In the genomic region with DNA sequence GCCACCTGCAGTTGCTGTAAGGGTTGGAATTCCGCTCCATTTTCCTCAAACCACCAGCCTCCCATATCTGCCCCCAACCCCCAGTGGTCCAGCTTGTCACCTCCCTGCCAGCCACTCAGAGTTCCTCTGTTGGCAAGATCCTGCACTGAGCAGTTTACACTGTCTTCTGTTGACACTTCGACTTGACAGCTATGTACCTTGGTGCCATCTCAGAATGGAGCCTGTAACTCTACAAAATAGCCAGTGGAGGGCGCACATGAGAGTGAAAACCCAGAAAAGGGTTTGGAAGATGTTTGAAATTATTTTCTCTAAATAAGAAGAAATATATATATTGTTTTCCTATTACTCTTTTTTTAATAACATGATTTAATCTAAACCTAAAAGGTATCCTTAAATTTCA, we compare ENCODE assay signal across 11 mouse cellular contexts. TPM values are rescaled to one million over a fixed set of nuclear protein-coding genes. Genes with fewer than 3 reads are reported as not detected.
A peak's percentile ranks its signal among the peaks of the same experiment; 100 is the strongest.
DNase-seq lines count a peak whose midpoint lies in the region; ATAC-seq and TF ChIP-seq lines count a peak whose summit lies in the region.
"Had no signal": no experiment of that assay in that cellular context is flagged by ENCODE, and none has a peak within 500 bp of the region (broad histone marks: within the 10 kb centered on the region; RNA-seq: fewer than 3 reads in every experiment).

No protein-coding gene starts in this region.

- DNase-seq in forebrain, postnatal 0 days, result no peak
- peak; percentile 45 for DNase-seq in lung, postnatal 0 days (ENCODE audit: low spot score)
- no peak for DNase-seq in lung, adult 18-20 months
- peak; percentile 21 for DNase-seq in brain, embryonic 14.5 days (ENCODE audit: low read depth)
- no peak for DNase-seq in frontal cortex, postnatal 25 days (ENCODE audit: low spot score in 2 of 2)
- DNase-seq: kidney, postnatal 25 days had no signal

- TF ChIP-seq POLR2A in brain, embryonic 14.5 days (IDR thresholded peaks at IDR 0.05; ENCODE audit: borderline replicate concordance, extremely low read depth, insufficient read depth, insufficient read length, poor library complexity, severe bottlenecking), result no peak

- no peak overlapping the region for H3K27ac ChIP-seq in forebrain, postnatal 0 days (ENCODE audit: low read depth, low read length)
- no peak overlapping the region for H3K27ac ChIP-seq in forebrain, embryonic 12.5 days
- no peak overlapping the region for H3K27ac ChIP-seq in lung, postnatal 0 days (ENCODE audit: low read length)
- H3K27ac ChIP-seq: forebrain, embryonic 15.5 days; midbrain, embryonic 12.5 days had no signal

- 44% methylated on average over 3 of the region's 3 CpGs for WGBS in forebrain, postnatal 0 days
- WGBS in forebrain, embryonic 12.5 days, result 43% methylated on average over 3 of the region's 3 CpGs
- WGBS in lung, postnatal 0 days, result 41% methylated on average over 3 of the region's 3 CpGs

- no peaks in the 10 kb centered on the region for H3K36me3 ChIP-seq in forebrain, postnatal 0 days (ENCODE audit: insufficient read depth)
- no peaks in the 10 kb centered on the region for H3K36me3 ChIP-seq in forebrain, embryonic 12.5 days (replicated peaks)
- H3K36me3 ChIP-seq in lung, postnatal 0 days (ENCODE audit: insufficient read depth, low read length), result no peaks in the 10 kb centered on the region
- H3K36me3 ChIP-seq: forebrain, embryonic 15.5 days; midbrain, embryonic 12.5 days had no signal

- H3K9me3 ChIP-seq in forebrain, postnatal 0 days (ENCODE audit: low read length), result no peaks in the 10 kb centered on the region
- H3K9me3 ChIP-seq in forebrain, embryonic 12.5 days, result no peaks in the 10 kb centered on the region
- H3K9me3 ChIP-seq in lung, postnatal 0 days (ENCODE audit: low read length), result no peaks in the 10 kb centered on the region
- H3K9me3 ChIP-seq: forebrain, embryonic 15.5 days; midbrain, embryonic 12.5 days had no signal

- no peak for ATAC-seq in forebrain, postnatal 0 days
- ATAC-seq in forebrain, embryonic 12.5 days (ENCODE audit: low FRiP score), result no peak
- no peak for ATAC-seq in lung, postnatal 0 days
- peak; percentile 75 for ATAC-seq in megakaryocyte-erythroid progenitor cell, adult 5-6 weeks (replicated peaks; ENCODE audit: low FRiP score, low TSS enrichment, poor library complexity, severe bottlenecking)
- ATAC-seq in frontal cortex, adult (ENCODE audit: low TSS enrichment), result no peak
- ATAC-seq: forebrain, embryonic 15.5 days had no signal

- TF ChIP-seq CTCF in forebrain, postnatal 0 days (IDR thresholded peaks at IDR 0.05; ENCODE audit: low read depth), result peak; percentile 47
- peak; percentile 63 for TF ChIP-seq CTCF in lung, postnatal 0 days (IDR thresholded peaks at IDR 0.05)
- peak; percentile 40; the same call in 1 of the 2 replicates for TF ChIP-seq CTCF in brain, embryonic 14.5 days (IDR thresholded peaks at IDR 0.05; ENCODE audit: borderline replicate concordance, extremely low read depth, insufficient read depth, insufficient read length)

- H3K9ac ChIP-seq in forebrain, postnatal 0 days, result no peak overlapping the region
- no peak overlapping the region for H3K9ac ChIP-seq in forebrain, embryonic 12.5 days
- no peak overlapping the region for H3K9ac ChIP-seq in lung, postnatal 0 days (replicated peaks; ENCODE audit: low read depth)
- H3K9ac ChIP-seq: forebrain, embryonic 15.5 days; midbrain, embryonic 12.5 days had no signal

- no peak for TF ChIP-seq EP300 in lung, postnatal 0 days (IDR thresholded peaks at IDR 0.05)

- no peaks in the 10 kb centered on the region for H3K27me3 ChIP-seq in forebrain, postnatal 0 days (ENCODE audit: insufficient read depth, low read length)
- no peaks in the 10 kb centered on the region for H3K27me3 ChIP-seq in forebrain, embryonic 12.5 days
- no peaks in the 10 kb centered on the region for H3K27me3 ChIP-seq in lung, postnatal 0 days (replicated peaks; ENCODE audit: insufficient read depth, low read length)
- H3K27me3 ChIP-seq: forebrain, embryonic 15.5 days; midbrain, embryonic 12.5 days had no signal

- no peaks in the 10 kb centered on the region for H3K4me1 ChIP-seq in forebrain, postnatal 0 days (ENCODE audit: insufficient read depth)
- no peaks in the 10 kb centered on the region for H3K4me1 ChIP-seq in forebrain, embryonic 12.5 days
- no peaks in the 10 kb centered on the region for H3K4me1 ChIP-seq in lung, postnatal 0 days (ENCODE audit: insufficient read depth, low read depth, low read length)
- H3K4me1 ChIP-seq: forebrain, embryonic 15.5 days; midbrain, embryonic 12.5 days had no signal

- no peak overlapping the region for H3K4me3 ChIP-seq in forebrain, postnatal 0 days (ENCODE audit: low read depth, low read length)
- H3K4me3 ChIP-seq in forebrain, embryonic 12.5 days (replicated peaks), result no peak overlapping the region
- H3K4me3 ChIP-seq in lung, postnatal 0 days (ENCODE audit: low read depth, low read length), result no peak overlapping the region
- H3K4me3 ChIP-seq: forebrain, embryonic 15.5 days; midbrain, embryonic 12.5 days had no signal

- H3K4me2 ChIP-seq in forebrain, postnatal 0 days (ENCODE audit: low read depth), result no peak overlapping the region
- H3K4me2 ChIP-seq in forebrain, embryonic 12.5 days, result no peak overlapping the region
- no peak overlapping the region for H3K4me2 ChIP-seq in lung, postnatal 0 days (replicated peaks; ENCODE audit: low read depth, low read length)
- H3K4me2 ChIP-seq: forebrain, embryonic 15.5 days; midbrain, embryonic 12.5 days had no signal

RNA-seq across cellular contexts. Expression of a gene that starts 24.4 kb away (rescaled TPM):
- 4.8 and 7.3 TPM in 2 replicates for total RNA-seq in forebrain, postnatal 0 days (2014; rRNA removed)
- polyA plus RNA-seq in forebrain, postnatal 0 days (2015; fragmentation: Nextera tagmentation; extraction: Ambion mirVana), result 4.7 and 7.8 TPM in 2 replicates
- 1.6 and 2.0 TPM in 2 replicates for polyA plus RNA-seq in forebrain, embryonic 12.5 days (2016; fragmentation: Nextera tagmentation; extraction: Ambion mirVana)
- polyA plus RNA-seq in lung, postnatal 0 days (2015; fragmentation: Nextera tagmentation; extraction: Ambion mirVana), result 4.0 and 5.9 TPM in 2 replicates
- polyA plus RNA-seq in brain, embryonic 14.5 days (2012; rRNA removed), result 2.0 and 4.6 TPM in 2 replicates
- 0.48 and 0.77 TPM in 2 replicates for total RNA-seq in megakaryocyte-erythroid progenitor cell, adult 5-6 weeks (2014; fragmentation: Nextera tagmentation)
- 0.72 and 1.2 TPM in 2 replicates for total RNA-seq in megakaryocyte-erythroid progenitor cell, adult 5-6 weeks (2017)

RNA-seq across cellular contexts. Expression of a gene that starts 34.3 kb away (rescaled TPM):
- 8.1 and 9.1 TPM in 2 replicates for total RNA-seq in forebrain, postnatal 0 days (2014; rRNA removed)
- polyA plus RNA-seq in forebrain, postnatal 0 days (2015; fragmentation: Nextera tagmentation; extraction: Ambion mirVana), result 8.8 and 12.0 TPM in 2 replicates
- polyA plus RNA-seq in forebrain, embryonic 12.5 days (2016; fragmentation: Nextera tagmentation; extraction: Ambion mirVana), result 15.5 and 15.6 TPM in 2 replicates
- polyA plus RNA-seq in lung, postnatal 0 days (2015; fragmentation: Nextera tagmentation; extraction: Ambion mirVana), result 8.7 and 10.0 TPM in 2 replicates
- polyA plus RNA-seq in brain, embryonic 14.5 days (2012; rRNA removed), result 6.4 and 7.2 TPM in 2 replicates
- 33.8 and 34.2 TPM in 2 replicates for total RNA-seq in megakaryocyte-erythroid progenitor cell, adult 5-6 weeks (2014; fragmentation: Nextera tagmentation)
- 44.0 and 61.1 TPM in 2 replicates for total RNA-seq in megakaryocyte-erythroid progenitor cell, adult 5-6 weeks (2017)

Comparison
In these comparisons a context has a peak if more than half of its experiments do, and no peak if none do; other contexts are left out.
1. DNase-seq: peak in lung, postnatal 0 days (single experiment) and brain, embryonic 14.5 days (single experiment); none in forebrain, postnatal 0 days (single experiment), lung, adult 18-20 months (0 of 2) and frontal cortex, postnatal 25 days (0 of 2).
2. Peak in every context shown above with its lines, with median percentiles within 50 percentile points of each other: CTCF ChIP-seq.